Mouse (Mus musculus) ES-Bruce4 (cell line): Measurements from ENCODE around the gene Mrpl2.

Source experiments
- CTCF ChIP-seq: IDR thresholded peaks from one replicate; pipeline ENCODE4 v1.8.1; 2011; ENCODE audit warnings: low read depth, low read length
- EP300 ChIP-seq: IDR thresholded peaks from 2 replicates; pipeline ENCODE4 v1.6.1; 2011; ENCODE audit warnings: low read depth, low read length; ENCODE audit not compliant: insufficient read depth
- POLR2A ChIP-seq: IDR thresholded peaks from one replicate; pipeline ENCODE4 v1.8.1; 2011; ENCODE audit warnings: low read length; ENCODE audit not compliant: insufficient read depth

DNA sequence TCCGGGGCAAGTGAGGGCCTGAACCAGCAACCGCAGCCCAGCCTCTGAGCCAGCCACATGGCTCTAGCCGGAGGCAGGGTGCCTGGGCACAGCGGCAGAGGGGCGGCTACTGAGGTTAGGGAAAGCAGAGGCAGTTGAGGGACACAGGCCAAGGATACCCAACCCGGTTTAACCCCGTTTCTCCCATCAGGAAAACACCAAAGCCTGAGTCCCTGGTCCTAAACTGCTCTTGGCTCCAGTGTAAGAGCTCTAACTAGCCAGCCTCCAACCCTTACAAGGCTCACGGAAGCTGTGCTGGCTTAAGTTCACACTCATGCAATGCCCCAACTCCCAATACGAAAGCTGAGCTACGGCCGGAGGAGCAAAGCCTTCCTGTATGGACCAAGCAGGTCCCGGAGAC is 21.4 kb upstream of the Mrpl2 start:
- TF ChIP-seq CTCF: no peak
- no peak for TF ChIP-seq EP300
- no peak for TF ChIP-seq POLR2A
